Mouse (Mus musculus) MEL (cell line): ENCODE measurements at regions not wholly inside any gene's neighbourhood (a gene's known extent, or its start where the extent isn't known, plus 50 kb on each side); places are given as distances from the start of the nearest gene placed in this dataset.

Experiments
- CHD1 ChIP-seq: IDR thresholded peaks from 2 replicates; pipeline ENCODE4 v1.6.1; 2012; ENCODE audit warnings: low read depth, mild to moderate bottlenecking, inconsistent platforms, low read length, improper control_type of control experiment
- CHD2 ChIP-seq: IDR thresholded peaks from 2 replicates; pipeline ENCODE4 v1.6.1; 2011; ENCODE audit warnings: low read length, improper control_type of control experiment
- CTCF ChIP-seq, 3 experiments: IDR thresholded peaks in 2 of 3; conservative IDR thresholded peaks in 1 of 3; 2 replicates each; pipeline ENCODE4 v1.5.1; 2011 to 2012; ENCODE audit warnings: low read length in 3 of 3, low read depth in 2 of 3, mild to moderate bottlenecking in 2 of 3, improper control_type of control experiment in 1 of 3, inconsistent platforms in 1 of 3, mixed read lengths in 1 of 3, moderate library complexity in 1 of 3; ENCODE audit not compliant: control insufficient read depth in 1 of 3, insufficient read depth in 1 of 3, poor library complexity in 1 of 3, severe bottlenecking in 1 of 3
- ELF1 ChIP-seq: IDR thresholded peaks from 2 replicates; pipeline ENCODE4 v1.6.1; 2014; ENCODE audit warnings: low read depth, mild to moderate bottlenecking, inconsistent platforms, low read length, improper control_type of control experiment, moderate library complexity
- KAT2A ChIP-seq: conservative IDR thresholded peaks from 2 replicates; pipeline ENCODE4 v1.6.1; 2012; ENCODE audit warnings: low read depth, low read length, improper control_type of control experiment, inconsistent platforms
- POLR2A ChIP-seq, 2 experiments: IDR thresholded peaks; 2 replicates each; pipeline ENCODE4 v1.6.1; 2011 to 2012; ENCODE audit warnings: low read length in 2 of 2, mild to moderate bottlenecking in 2 of 2, control low read depth in 1 of 2, improper control_type of control experiment in 1 of 2, low read depth in 1 of 2, moderate library complexity in 1 of 2; ENCODE audit not compliant: control insufficient read depth in 1 of 2, insufficient read depth in 1 of 2, poor library complexity in 1 of 2
- POLR2AphosphoS2 ChIP-seq: IDR thresholded peaks from 2 replicates; pipeline ENCODE4 v1.6.1; 2011; ENCODE audit warnings: low read length, improper control_type of control experiment
- SMC3 ChIP-seq: IDR thresholded peaks from 2 replicates; pipeline ENCODE4 v1.6.1; 2011; ENCODE audit warnings: low read depth, low read length, improper control_type of control experiment
- TBP ChIP-seq: IDR thresholded peaks from 2 replicates; pipeline ENCODE4 v1.8.0; 2011; ENCODE audit warnings: low read depth, low read length, improper control_type of control experiment
- TCF12 ChIP-seq: IDR thresholded peaks from 2 replicates; pipeline ENCODE4 v1.6.1; 2014; ENCODE audit warnings: low read depth, mild to moderate bottlenecking, inconsistent platforms, low read length, improper control_type of control experiment, moderate library complexity

DNA sequence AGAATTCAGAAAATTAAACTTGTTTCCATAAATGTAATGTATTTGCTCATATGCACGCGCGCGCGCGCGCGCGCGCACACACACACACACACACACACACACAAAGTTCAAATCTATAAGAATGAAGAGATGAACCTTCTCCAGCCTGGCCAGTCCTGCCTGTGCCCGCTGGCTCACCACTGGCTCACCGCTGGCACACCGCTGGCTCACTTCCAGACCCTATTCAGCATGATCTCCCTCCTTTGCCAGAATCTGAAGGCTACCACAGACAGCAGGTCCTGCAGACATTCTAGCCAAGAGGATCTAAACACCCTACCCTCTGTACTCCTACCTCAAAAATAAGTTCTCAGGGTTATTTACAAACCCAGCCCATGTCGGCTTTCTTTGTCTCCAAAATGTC lies 69.3 kb upstream of the Hnrnpk start:
- TF ChIP-seq CTCF (IDR thresholded peaks at IDR 0.05 in 2 of 3, conservative IDR thresholded peaks at IDR 0.05 in 1 of 3; ENCODE audit: control insufficient read depth in 1 of 3, insufficient read depth in 1 of 3, low read depth in 2 of 3, low read length in 3 of 3, poor library complexity in 1 of 3, severe bottlenecking in 1 of 3) (no peak), TBP (no peak), ELF1 (no peak), TCF12 (no peak), POLR2AphosphoS2 (no peak), SMC3 (no peak), POLR2A (IDR thresholded peaks at IDR 0.05; ENCODE audit: control insufficient read depth in 1 of 2, insufficient read depth in 1 of 2, low read depth in 1 of 2, low read length in 2 of 2, poor library complexity in 1 of 2) (no peak), CHD1 (no peak), CHD2 (no peak), KAT2A (no peak)
